Mouse (Mus musculus): ENCODE measurements around the gene Pkig.
"Not testable (repeated sequence)": the region's sequence is repeated elsewhere in the genome, so short reads cannot be mapped to it uniquely, and the experiment has no call there.

The Pkig gene

GRCm38 (mm10) chr2:163685287-163685686, 27.1 kb downstream of the Pkig start:
- no peak for DNase-seq (ENCODE audit: low spot score)

GRCm38 (mm10) chr2:163685761-163686200, 27.6 kb downstream of the Pkig start:
- DNase-seq (ENCODE audit: low spot score) = peak; percentile 80

GRCm38 (mm10) chr2:163686233-163686632, 28.0 kb downstream of the Pkig start:
- DNase-seq (ENCODE audit: low spot score) = no peak

- DNase-seq (ENCODE audit: low spot score) = no peak
Measured at GRCm38 (mm10) chr2:163686886-163687285, 28.7 kb downstream of the Pkig start.

GRCm38 (mm10) chr2:163688377-163688776, 30.2 kb downstream of the Pkig start:
- DNase-seq (ENCODE audit: low spot score) = not testable (repeated sequence)

- DNase-seq (ENCODE audit: low spot score) = no peak
Measured at GRCm38 (mm10) chr2:163689771-163690170, 31.6 kb downstream of the Pkig start.

- no peak for DNase-seq (ENCODE audit: low spot score)
Measured at GRCm38 (mm10) chr2:163690409-163691304, 32.5 kb downstream of the Pkig start.

GRCm38 (mm10) chr2:163691846-163692605, 33.8 kb downstream of the Pkig start:
- no peak for DNase-seq (ENCODE audit: low spot score)

GRCm38 (mm10) chr2:163692873-163693612, 34.9 kb downstream of the Pkig start:
- no peak for DNase-seq (ENCODE audit: low spot score)

GRCm38 (mm10) chr2:163693716-163694314, 35.6 kb downstream of the Pkig start:
- DNase-seq (ENCODE audit: low spot score) = peak; percentile 71

- no peak for DNase-seq (ENCODE audit: low spot score)
Measured at GRCm38 (mm10) chr2:163696763-163697162, 38.6 kb downstream of the Pkig start.

GRCm38 (mm10) chr2:163697764-163698480, 39.7 kb downstream of the Pkig start:
- no peak for DNase-seq (ENCODE audit: low spot score)

GRCm38 (mm10) chr2:163699078-163699780, 41.0 kb downstream of the Pkig start:
- no peak for DNase-seq (ENCODE audit: low spot score)

GRCm38 (mm10) chr2:163702431-163702830, 44.2 kb downstream of the Pkig start:
- DNase-seq (ENCODE audit: low spot score) = no peak

GRCm38 (mm10) chr2:163702921-163703320, 44.7 kb downstream of the Pkig start:
- DNase-seq (ENCODE audit: low spot score) = no peak

- DNase-seq (ENCODE audit: low spot score) = no peak
Measured at GRCm38 (mm10) chr2:163703599-163704260, 45.5 kb downstream of the Pkig start.

- no peak for DNase-seq (ENCODE audit: low spot score)
Measured at GRCm38 (mm10) chr2:163708321-163708720, 50.1 kb downstream of the Pkig start.

GRCm38 (mm10) chr2:163708763-163709250, 50.6 kb downstream of the Pkig start:
- DNase-seq (ENCODE audit: low spot score) = no peak

GRCm38 (mm10) chr2:163710000-163710399, 51.8 kb downstream of the Pkig start:
- no peak for DNase-seq (ENCODE audit: low spot score)

Measured in lung, postnatal 25 days (tissue).